Mouse (Mus musculus) yolk sac, embryonic 10.5 days (tissue): ENCODE data around the gene Tpp1.
"Not testable (repeated sequence)": the region's sequence is repeated elsewhere in the genome, so short reads cannot be mapped to it uniquely, and the experiment has no call there.

Experiments
- DNase-seq: peaks from one replicate; pipeline ENCODE4 v3.0.0-alpha.2; 2017; ENCODE audit warnings: low spot score

Tpp1 gene

GRCm38 (mm10) chr7:105761813-105762484 is 9.9 kb upstream of the Tpp1 start:
- peak; percentile 48 for DNase-seq

- no peak for DNase-seq
Measured at GRCm38 (mm10) chr7:105753281-105753680, 1.2 kb upstream of the Tpp1 start.

- DNase-seq = no peak
Measured at GRCm38 (mm10) chr7:105752716-105753115, 681 bp upstream of the Tpp1 start.

- DNase-seq = no peak
Measured at GRCm38 (mm10) chr7:105747776-105748175, 4.3 kb downstream of the Tpp1 start.

GRCm38 (mm10) chr7:105743926-105744590 is 8.0 kb downstream of the Tpp1 start, which contains the start of gene Taf10:
Taf10 (minus strand) TSS chr7:105744361.
- DNase-seq = peak; percentile 91

- not testable (repeated sequence) for DNase-seq
Measured at GRCm38 (mm10) chr7:105743246-105743925, 8.6 kb downstream of the Tpp1 start.

GRCm38 (mm10) chr7:105742539-105743215 is 9.4 kb downstream of the Tpp1 start:
- DNase-seq = not testable (repeated sequence)

- DNase-seq = no peak
Measured at GRCm38 (mm10) chr7:105741978-105742377, 10.1 kb downstream of the Tpp1 start.

- no peak for DNase-seq
Measured at GRCm38 (mm10) chr7:105740851-105741250, 11.2 kb downstream of the Tpp1 start.

GRCm38 (mm10) chr7:105740089-105740795 is 11.8 kb downstream of the Tpp1 start:
- no peak for DNase-seq

GRCm38 (mm10) chr7:105738948-105739347 is 13.1 kb downstream of the Tpp1 start:
- peak; percentile 76 for DNase-seq

- no peak for DNase-seq
Measured at GRCm38 (mm10) chr7:105738286-105738685, 13.7 kb downstream of the Tpp1 start.

GRCm38 (mm10) chr7:105737648-105738047 is 14.4 kb downstream of the Tpp1 start:
- DNase-seq = no peak

GRCm38 (mm10) chr7:105736911-105737521 is 15.0 kb downstream of the Tpp1 start, which contains the start of gene Rrp8:
Rrp8 (minus strand) TSS chr7:105737385.
- peak; percentile 54 for DNase-seq

GRCm38 (mm10) chr7:105736264-105736901 is 15.7 kb downstream of the Tpp1 start, which contains the start of gene Ilk:
Ilk (plus strand) TSS chr7:105736592.
- DNase-seq = peak; percentile 90

- DNase-seq = not testable (repeated sequence)
Measured at GRCm38 (mm10) chr7:105735464-105735863, 16.6 kb downstream of the Tpp1 start.

GRCm38 (mm10) chr7:105734826-105735225 is 17.2 kb downstream of the Tpp1 start:
- no peak for DNase-seq

GRCm38 (mm10) chr7:105733836-105734235 is 18.2 kb downstream of the Tpp1 start:
- DNase-seq = no peak

GRCm38 (mm10) chr7:105728701-105729428 is 23.2 kb downstream of the Tpp1 start:
- no peak for DNase-seq

- no peak for DNase-seq
Measured at GRCm38 (mm10) chr7:105726980-105727325, 25.1 kb downstream of the Tpp1 start.
